Comparison of ENCODE assay signal across 10 mouse cellular contexts in the genomic region with DNA sequence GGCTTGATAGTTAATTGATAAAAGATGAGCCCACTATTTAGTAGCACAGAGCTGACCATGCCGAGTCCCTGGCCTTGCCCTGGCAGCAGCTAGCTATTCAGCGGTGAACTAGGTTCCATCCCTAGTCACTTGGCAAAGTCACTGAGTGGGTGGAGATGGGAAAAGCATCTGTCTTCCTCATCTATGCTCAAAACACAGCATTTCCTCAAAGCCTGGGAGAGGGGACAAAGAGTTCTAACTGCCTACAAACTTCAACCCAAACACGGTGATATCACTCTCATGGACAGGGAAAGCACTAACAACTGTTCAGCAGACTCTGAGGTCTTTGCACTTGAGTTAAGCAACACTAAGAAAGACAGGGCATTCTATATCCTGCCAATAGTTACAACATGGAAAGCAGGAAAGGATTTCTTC.
DNase-seq lines count a peak whose midpoint lies in the region; ATAC-seq and TF ChIP-seq lines count a peak whose summit lies in the region.
"Had no signal": no experiment of that assay in that cellular context is flagged by ENCODE, and none has a peak within 500 bp of the region (broad histone marks: within the 10 kb centered on the region; RNA-seq: fewer than 3 reads in every experiment).

No protein-coding gene starts in this region.

- H3K27me3 ChIP-seq in limb, embryonic 14.5 days (ENCODE audit: control insufficient read depth, insufficient read depth, low read length) = no peaks in the 10 kb centered on the region
- H3K27me3 ChIP-seq in limb, embryonic 10.5 days (ENCODE audit: low read depth, poor library complexity, severe bottlenecking) = no peaks in the 10 kb centered on the region
- no peaks in the 10 kb centered on the region for H3K27me3 ChIP-seq in heart, embryonic 16.5 days (ENCODE audit: control insufficient read depth, insufficient read depth, low read length)
- H3K27me3 ChIP-seq in limb, embryonic 15.5 days = no peaks in the 10 kb centered on the region
- no peaks in the 10 kb centered on the region for H3K27me3 ChIP-seq in testis, adult 2 months (ENCODE audit: control insufficient read depth, insufficient read depth, low read length)
- H3K27me3 ChIP-seq: neural tube, embryonic 12.5 days had no signal

- no peaks in the 10 kb centered on the region for H3K4me1 ChIP-seq in limb, embryonic 14.5 days (ENCODE audit: control insufficient read depth, insufficient read depth, low read length)
- no peaks in the 10 kb centered on the region for H3K4me1 ChIP-seq in limb, embryonic 10.5 days
- H3K4me1 ChIP-seq in heart, embryonic 16.5 days (ENCODE audit: control insufficient read depth, insufficient read depth, low read length) = peaks cover 7% of the 10 kb centered on the region
- 0 out of 2 replicates have a peak, but pooled peaks cover 12% of the 10 kb centered on the region for H3K4me1 ChIP-seq in limb, embryonic 15.5 days
- H3K4me1 ChIP-seq in testis, adult 2 months (ENCODE audit: control insufficient read depth, insufficient read depth, low read length) = no peaks in the 10 kb centered on the region
- H3K4me1 ChIP-seq: neural tube, embryonic 12.5 days had no signal

- DNase-seq in limb, embryonic 14.5 days (ENCODE audit: low spot score) = peak; percentile 26
- no peak for DNase-seq in limb, embryonic 10.5 days (ENCODE audit: low spot score)
- no peak for DNase-seq in left cerebral cortex, adult 9 months (ENCODE audit: low spot score in 2 of 2)
- DNase-seq in thymus, postnatal 25 days = no peak
- no peak for DNase-seq in neural tube, embryonic 10.5 days (ENCODE audit: extremely low spot score, low spot score)
- DNase-seq: forebrain, postnatal 0 days had no signal

- H3K36me3 ChIP-seq in limb, embryonic 14.5 days (ENCODE audit: control insufficient read depth, insufficient read depth, low read length) = no peaks in the 10 kb centered on the region
- no peaks in the 10 kb centered on the region for H3K36me3 ChIP-seq in limb, embryonic 10.5 days
- no peaks in the 10 kb centered on the region for H3K36me3 ChIP-seq in heart, embryonic 16.5 days (ENCODE audit: control insufficient read depth, insufficient read depth)
- H3K36me3 ChIP-seq in limb, embryonic 15.5 days = no peaks in the 10 kb centered on the region
- H3K36me3 ChIP-seq in testis, adult 2 months (ENCODE audit: control insufficient read depth, insufficient read depth, low read length) = no peaks in the 10 kb centered on the region
- H3K36me3 ChIP-seq: neural tube, embryonic 12.5 days had no signal

- no peak overlapping the region for H3K4me3 ChIP-seq in limb, embryonic 14.5 days (replicated peaks; ENCODE audit: low read length)
- no peak overlapping the region for H3K4me3 ChIP-seq in limb, embryonic 10.5 days
- no peak overlapping the region for H3K4me3 ChIP-seq in heart, embryonic 16.5 days (ENCODE audit: low read length)
- H3K4me3 ChIP-seq in limb, embryonic 15.5 days = no peak overlapping the region
- H3K4me3 ChIP-seq in testis, adult 2 months (ENCODE audit: control insufficient read depth, low read depth, low read length) = no peak overlapping the region
- H3K4me3 ChIP-seq: neural tube, embryonic 12.5 days had no signal

- WGBS in limb, embryonic 14.5 days = 66% methylated on average over 3 of the region's 3 CpGs
- WGBS in limb, embryonic 10.5 days = 76% methylated on average over 3 of the region's 3 CpGs
- WGBS in heart, embryonic 16.5 days = 43% methylated on average over 3 of the region's 3 CpGs
- 56% methylated on average over 3 of the region's 3 CpGs for WGBS in limb, embryonic 15.5 days

- no peak overlapping the region for H3K4me2 ChIP-seq in limb, embryonic 14.5 days (replicated peaks; ENCODE audit: low read depth, low read length, severe bottlenecking)
- no peak overlapping the region for H3K4me2 ChIP-seq in heart, embryonic 16.5 days (ENCODE audit: low read depth, low read length)
- no peak overlapping the region for H3K4me2 ChIP-seq in limb, embryonic 15.5 days
- H3K4me2 ChIP-seq: neural tube, embryonic 12.5 days had no signal

- ATAC-seq in limb, embryonic 14.5 days (ENCODE audit: low FRiP score, low read depth) = no peak
- ATAC-seq in heart, embryonic 16.5 days (replicated peaks; ENCODE audit: extremely low read depth, insufficient read depth, low FRiP score) = peak; percentile 39
- ATAC-seq in limb, embryonic 15.5 days (ENCODE audit: insufficient number of reproducible peaks, low FRiP score, low TSS enrichment, low read depth) = 0 out of 2 replicates have a peak, but pooled peaks have one; percentile 40
- ATAC-seq: forebrain, postnatal 0 days had no signal

- no peak for TF ChIP-seq POLR2A in limb, embryonic 14.5 days (IDR thresholded peaks at IDR 0.05; ENCODE audit: borderline replicate concordance, extremely low read depth, insufficient read depth, insufficient read length)
- no peak for TF ChIP-seq POLR2A in testis, adult 2 months (IDR thresholded peaks at IDR 0.05; ENCODE audit: control insufficient read depth, low read depth, low read length)

- TF ChIP-seq CTCF in testis, adult 2 months (IDR thresholded peaks at IDR 0.05; ENCODE audit: control insufficient read depth, insufficient read depth, insufficient replicate concordance, low read depth, low read length) = no peak

- no peak overlapping the region for H3K9ac ChIP-seq in limb, embryonic 14.5 days (ENCODE audit: low read depth, low read length, severe bottlenecking)
- no peak overlapping the region for H3K9ac ChIP-seq in heart, embryonic 16.5 days (ENCODE audit: low read length)
- H3K9ac ChIP-seq in limb, embryonic 15.5 days = no peak overlapping the region
- H3K9ac ChIP-seq: forebrain, postnatal 0 days; neural tube, embryonic 12.5 days had no signal

- H3K9me3 ChIP-seq in limb, embryonic 14.5 days (ENCODE audit: control insufficient read depth, low read length) = 0 out of 2 replicates have a peak, but pooled peaks cover 4% of the 10 kb centered on the region
- H3K9me3 ChIP-seq in limb, embryonic 10.5 days (replicated peaks) = no peaks in the 10 kb centered on the region
- H3K9me3 ChIP-seq in heart, embryonic 16.5 days (replicated peaks; ENCODE audit: control insufficient read depth, low read length) = peaks cover 7% of the 10 kb centered on the region; the same call in 1 of the 2 replicates
- 0 out of 2 replicates have a peak, but pooled peaks cover 3% of the 10 kb centered on the region for H3K9me3 ChIP-seq in limb, embryonic 15.5 days
- H3K9me3 ChIP-seq: neural tube, embryonic 12.5 days had no signal

- no peak overlapping the region; the same call in 1 of the 2 replicates for H3K27ac ChIP-seq in limb, embryonic 14.5 days (replicated peaks; ENCODE audit: low read depth, low read length)
- no peak overlapping the region for H3K27ac ChIP-seq in limb, embryonic 10.5 days
- H3K27ac ChIP-seq in heart, embryonic 16.5 days (ENCODE audit: low read length) = peak overlapping the region; percentile 66
- H3K27ac ChIP-seq in limb, embryonic 15.5 days = peak overlapping the region; percentile 57; the same call in 1 of the 2 replicates
- peak overlapping the region; percentile 48 for H3K27ac ChIP-seq in testis, adult 2 months (ENCODE audit: control insufficient read depth, insufficient read depth, low read depth, low read length)
- H3K27ac ChIP-seq: neural tube, embryonic 12.5 days had no signal

Comparison
In these comparisons a context has a peak if more than half of its experiments do, and no peak if none do; other contexts are left out.
1. H3K27ac ChIP-seq: peak in heart, embryonic 16.5 days (single experiment), limb, embryonic 15.5 days (single experiment) and testis, adult 2 months (single experiment); none in limb, embryonic 14.5 days (single experiment) and limb, embryonic 10.5 days (single experiment).